Mouse (Mus musculus) heart, postnatal 0 days (tissue): ENCODE results near the gene Eif3m. TPM values are rescaled to one million over a fixed set of nuclear protein-coding genes. Genes with fewer than 3 reads are reported as not detected.
A peak's percentile ranks its signal among the peaks of the same experiment; 100 is the strongest.

ENCODE experiments used
- ATAC-seq: fragments of 200-750 bp; cut with Nextera tagmentation; 2 replicates; pipeline ENCODE4 v1.8.0; 2017; ENCODE audit warnings: low read depth, moderate number of reproducible peaks, moderate library complexity; ENCODE audit not compliant: insufficient read depth
- DNase-seq: peaks from one replicate; pipeline ENCODE4 v3.0.0-alpha.2; 2016; ENCODE audit warnings: low spot score
- H3K27ac ChIP-seq: fragments of 300-500 bp; sonication (generic); 2 replicates; pipeline ENCODE4 v1.5.1; 2014; ENCODE audit warnings: low read depth, mild to moderate bottlenecking
- H3K27me3 ChIP-seq: fragments of 300-500 bp; sonication (generic); 2 replicates; pipeline ENCODE4 v1.6.1; 2014; ENCODE audit warnings: low read length, mixed read lengths; ENCODE audit not compliant: control insufficient read depth, insufficient read depth
- H3K36me3 ChIP-seq: fragments of 300-500 bp; sonication (generic); replicated peaks from 2 replicates; pipeline ENCODE4 v1.6.1; 2014; ENCODE audit warnings: low read length, mixed read lengths; ENCODE audit not compliant: control insufficient read depth, insufficient read depth
- H3K4me1 ChIP-seq: fragments of 300-500 bp; sonication (generic); 2 replicates; pipeline ENCODE4 v1.6.1; 2014; ENCODE audit warnings: antibody characterized with exemption; ENCODE audit not compliant: control insufficient read depth, insufficient read depth
- H3K4me2 ChIP-seq: fragments of 300-500 bp; sonication (generic); 2 replicates; pipeline ENCODE4 v1.6.1; 2014; ENCODE audit warnings: low read depth, mild to moderate bottlenecking, low read length, moderate library complexity
- H3K4me3 ChIP-seq: fragments of 300-500 bp; sonication (generic); 2 replicates; pipeline ENCODE4 v1.5.1; 2014; ENCODE audit warnings: low read depth, low read length
- H3K9ac ChIP-seq: fragments of 300-500 bp; sonication (generic); replicated peaks from 2 replicates; pipeline ENCODE4 v1.6.1; 2014; ENCODE audit warnings: low read depth, low read length, mixed read lengths
- H3K9me3 ChIP-seq: fragments of 300-500 bp; sonication (generic); replicated peaks from 2 replicates; pipeline ENCODE4 v1.6.1; 2016; ENCODE audit warnings: low read length; ENCODE audit not compliant: control insufficient read depth
- CTCF ChIP-seq: IDR thresholded peaks from 2 replicates; pipeline ENCODE4 v1.5.1; 2016; ENCODE audit warnings: antibody characterized with exemption, control low read depth, low read depth
- EP300 ChIP-seq: IDR thresholded peaks from 2 replicates; pipeline ENCODE4 v1.6.1; 2016; ENCODE audit warnings: antibody characterized with exemption, low read depth
- WGBS: fragments of 180-500 bp; shearing (Covaris S2); extraction: QIAGEN DNeasy Blood & Tissue Kit; methylation state at CpG from one replicate; pipeline ENCODE4 v1.1.7; 2014; 5-methylcytosine and 5-hydroxymethylcytosine counted together
- polyA plus RNA-seq: library from polyadenylated mRNA; unstranded; fragments of >200 nt; fragmentation: Nextera tagmentation; extraction: Ambion mirVana; gene quantifications from 2 replicates; pipeline ENCODE4 v1.2.1, GENCODE M21; 2015
- total RNA-seq: library from RNA; depleted of rRNA; stranded (reverse); fragments of >200 nt; gene quantifications from 2 replicates; pipeline ENCODE4 v1.2.3, GENCODE M21; 2014; ENCODE audit warnings: low replicate concordance

Gene Eif3m
- total and polyA plus RNA-seq, 2 experiments from 2014 or later: 132 to 241 TPM

DNA sequence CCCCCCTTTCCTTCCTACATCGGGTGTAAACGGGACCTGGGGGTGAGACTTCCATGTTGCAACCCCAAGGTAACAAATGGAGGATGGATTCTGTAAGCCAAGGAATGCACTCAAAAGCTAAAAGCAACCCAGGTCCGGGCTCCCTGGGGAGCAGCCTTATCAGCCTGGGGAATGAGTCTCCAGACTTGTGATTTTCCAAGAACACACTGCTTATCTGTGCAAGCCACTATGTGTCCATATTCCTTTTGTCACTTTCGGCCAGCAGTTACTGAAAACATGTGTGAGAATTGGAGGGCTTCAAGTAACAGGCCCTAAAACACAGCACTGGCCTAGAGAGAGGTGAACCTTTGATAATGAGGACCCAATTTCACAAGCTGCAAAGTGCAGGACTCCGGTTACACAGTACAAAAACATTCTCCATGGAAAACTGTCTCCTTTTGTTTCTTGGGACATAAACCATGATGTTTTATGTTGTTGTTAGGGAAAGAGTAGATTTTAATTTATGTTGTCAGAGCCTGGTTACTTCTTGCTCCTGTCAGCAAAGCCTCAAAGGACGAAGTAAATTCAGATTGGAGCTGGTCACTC, 6.2 kb upstream of the Eif3m start:
- Histone ChIP-seq H3K4me3 (no peak overlapping the region), H3K9ac (no peak overlapping the region), H3K4me1 (no peaks in the 10 kb centered on the region), H3K4me2 (no peak overlapping the region), H3K27me3 (no peaks in the 10 kb centered on the region), H3K36me3 (no peaks in the 10 kb centered on the region), H3K27ac (no peak overlapping the region), H3K9me3 (no peaks in the 10 kb centered on the region)
- ATAC-seq (peak; percentile 62; the same call in 1 of the 2 replicates), DNase-seq (no peak)
- no peak for TF ChIP-seq EP300
- TF ChIP-seq CTCF: no peak
- WGBS: 36% methylated on average over 6 of the region's 6 CpGs

- H3K9ac ChIP-seq: no peak overlapping the region
- 89% methylated on average over 2 of the region's 2 CpGs for WGBS
- DNase-seq (no peak), ATAC-seq (no peak)
- H3K9me3 ChIP-seq: no peaks in the 10 kb centered on the region
- H3K36me3 ChIP-seq: no peaks in the 10 kb centered on the region
- H3K4me2 ChIP-seq: no peak overlapping the region
- no peak overlapping the region for H3K4me3 ChIP-seq
- H3K27me3 ChIP-seq: no peaks in the 10 kb centered on the region
- peaks cover 6% of the 10 kb centered on the region; the same call in 1 of the 2 replicates for H3K4me1 ChIP-seq
- no peak overlapping the region for H3K27ac ChIP-seq
- TF ChIP-seq EP300 (no peak), CTCF (no peak)
Measured at GRCm38 (mm10) chr2:105021836-105022235, 5.0 kb upstream of the Eif3m start.

GRCm38 (mm10) chr2:105021256-105021655, 4.4 kb upstream of the Eif3m start:
- Histone ChIP-seq H3K4me2 (no peak overlapping the region), H3K27ac (no peak overlapping the region), H3K27me3 (no peaks in the 10 kb centered on the region), H3K36me3 (no peaks in the 10 kb centered on the region), H3K9ac (no peak overlapping the region), H3K4me3 (no peak overlapping the region), H3K9me3 (no peaks in the 10 kb centered on the region), H3K4me1 (peaks cover 6% of the 10 kb centered on the region; the same call in 1 of the 2 replicates)
- no peak for TF ChIP-seq CTCF
- no peak for TF ChIP-seq EP300
- no peak for ATAC-seq
- 71% methylated on average over 12 of the region's 12 CpGs for WGBS
- DNase-seq: no peak

DNA sequence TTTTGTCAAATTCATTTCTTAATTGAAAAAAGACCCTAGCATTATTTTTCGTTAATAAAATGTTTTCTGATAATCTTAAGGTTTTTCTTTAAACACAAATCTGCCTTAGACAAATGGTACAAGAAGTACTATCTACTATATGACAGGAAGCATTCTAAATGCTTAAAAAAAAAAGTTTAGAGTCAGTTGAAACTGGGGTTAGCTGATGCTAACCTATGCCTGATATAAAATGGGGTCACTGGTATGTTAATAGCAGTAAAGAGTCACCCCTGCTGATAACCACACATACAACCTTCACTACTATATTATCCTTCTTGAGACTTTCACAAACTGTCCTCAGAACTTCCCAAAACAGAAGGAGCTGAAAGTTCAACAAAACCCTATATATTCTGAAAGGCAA, 2.6 kb upstream of the Eif3m start:
- ATAC-seq (no peak), DNase-seq (no peak)
- H3K36me3 ChIP-seq: no peaks in the 10 kb centered on the region
- no peaks in the 10 kb centered on the region for H3K27me3 ChIP-seq
- WGBS: 82% methylated on average over 1 of the region's 1 CpGs
- no peak for TF ChIP-seq EP300
- TF ChIP-seq CTCF: no peak
- H3K4me1 ChIP-seq: peaks cover 9% of the 10 kb centered on the region; the same call in 1 of the 2 replicates
- H3K9me3 ChIP-seq: no peaks in the 10 kb centered on the region
- no peak overlapping the region for H3K4me3 ChIP-seq
- H3K4me2 ChIP-seq: no peak overlapping the region
- H3K27ac ChIP-seq: no peak overlapping the region
- no peak overlapping the region for H3K9ac ChIP-seq

GRCm38 (mm10) chr2:105017802-105018201, 922 bp upstream of the Eif3m start:
- Histone ChIP-seq H3K9me3 (no peaks in the 10 kb centered on the region), H3K36me3 (peaks cover 9% of the 10 kb centered on the region), H3K9ac (no peak overlapping the region), H3K4me2 (no peak overlapping the region), H3K4me1 (peaks cover 9% of the 10 kb centered on the region; the same call in 1 of the 2 replicates), H3K27me3 (no peaks in the 10 kb centered on the region), H3K4me3 (no peak overlapping the region; the same call in 1 of the 2 replicates), H3K27ac (no peak overlapping the region)
- ATAC-seq (no peak), DNase-seq (no peak)
- WGBS: 74% methylated on average over 3 of the region's 3 CpGs
- TF ChIP-seq EP300 (no peak), CTCF (no peak)
